Mouse (Mus musculus): ENCODE results near the gene 2410131K14Rik. TPM values are rescaled to one million over a fixed set of nuclear protein-coding genes. Genes with fewer than 3 reads are reported as not detected.

Gene 2410131K14Rik
- polyA plus RNA-seq, 1 experiment from 2014 or later, result 7.4 TPM

DNA sequence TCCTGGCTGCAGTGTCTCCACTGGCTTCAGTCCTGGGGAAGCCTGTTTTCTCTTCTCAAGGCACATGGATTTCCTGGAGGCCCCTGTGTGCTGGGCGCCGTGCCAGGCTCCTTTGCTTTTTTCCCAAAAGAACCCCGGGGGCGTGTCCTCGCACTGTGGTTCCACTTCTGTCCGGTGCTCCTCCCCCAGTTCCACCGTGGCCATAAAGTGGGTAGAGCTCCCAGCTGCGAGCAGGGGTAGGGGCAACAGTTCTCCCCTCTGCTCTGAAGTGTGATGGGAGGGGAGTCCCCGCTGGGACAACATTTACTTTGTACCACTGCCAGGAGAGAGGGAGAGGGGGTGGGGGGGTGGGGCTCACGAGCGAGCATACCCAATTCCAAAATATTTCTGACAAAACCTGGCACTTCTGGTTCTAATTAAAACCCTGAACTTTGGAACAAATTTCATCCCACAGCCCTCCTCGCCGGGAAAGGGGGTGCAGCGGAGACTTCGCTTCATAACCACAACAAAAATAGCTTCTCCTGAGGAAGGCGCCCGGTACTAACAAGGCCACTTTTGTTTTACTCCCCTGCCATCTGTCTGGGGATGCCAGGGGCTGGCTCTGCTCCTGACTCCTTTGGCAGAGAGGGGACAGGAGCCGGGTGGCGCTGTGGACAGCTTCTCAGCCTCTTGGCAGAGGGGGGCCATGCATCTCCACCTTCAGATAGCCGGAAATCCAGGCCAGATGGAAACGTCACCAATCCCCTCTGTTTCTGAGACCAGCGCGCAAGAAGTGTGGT lies 49.2 kb downstream of the 2410131K14Rik start:
- H3K4me1 ChIP-seq (ENCODE audit: control insufficient read depth, insufficient read depth, low read length), result peaks cover 26% of the 10 kb centered on the region
- peak; percentile 83 for ATAC-seq (ENCODE audit: insufficient read depth, low FRiP score)

DNA sequence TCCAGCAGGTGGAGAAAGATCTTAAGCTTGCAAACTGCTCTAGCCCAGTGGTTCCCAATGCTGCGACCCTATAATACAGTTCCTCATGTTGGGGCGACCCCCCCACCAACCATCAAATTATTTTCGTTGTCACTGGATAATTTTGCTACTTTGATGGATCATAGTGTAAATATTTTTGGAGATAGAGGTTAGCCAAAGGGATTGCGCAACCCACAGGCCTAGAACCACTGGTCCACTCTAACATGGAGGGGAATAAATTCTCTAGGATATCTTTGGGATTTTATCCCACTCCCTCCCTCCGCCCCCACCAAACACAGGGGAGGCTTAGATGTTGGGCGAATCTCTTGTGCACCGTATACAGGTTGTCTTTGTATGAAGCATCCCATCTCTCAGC lies 49.8 kb downstream of the 2410131K14Rik start:
- H3K9me3 ChIP-seq (replicated peaks; ENCODE audit: control insufficient read depth, low read length), result no peaks in the 10 kb centered on the region
- H3K36me3 ChIP-seq (ENCODE audit: control insufficient read depth, insufficient read depth, low read length), result no peaks in the 10 kb centered on the region
- WGBS, result 72% methylated on average over 7 of the region's 7 CpGs
- no peak overlapping the region for H3K4me3 ChIP-seq (replicated peaks; ENCODE audit: low read length)
- no peaks in the 10 kb centered on the region for H3K27me3 ChIP-seq (ENCODE audit: control insufficient read depth, insufficient read depth, low read length)
- peaks cover 26% of the 10 kb centered on the region for H3K4me1 ChIP-seq (ENCODE audit: control insufficient read depth, insufficient read depth, low read length)
- peak overlapping the region; percentile 60; the same call in 1 of the 2 replicates for H3K9ac ChIP-seq (ENCODE audit: low read length)
- peak overlapping the region; percentile 52 for H3K4me2 ChIP-seq (ENCODE audit: low read depth, low read length)
- H3K27ac ChIP-seq (ENCODE audit: low read length), result peak overlapping the region; percentile 89
- ATAC-seq (ENCODE audit: insufficient read depth, low FRiP score), result no peak

More for the DNA sequence above, 49.2 kb downstream of the 2410131K14Rik start:
- H3K27ac ChIP-seq (ENCODE audit: low read length), result peak overlapping the region; percentile 89
- H3K4me3 ChIP-seq (replicated peaks; ENCODE audit: low read length), result peak overlapping the region; percentile 37
- no peaks in the 10 kb centered on the region for H3K27me3 ChIP-seq (ENCODE audit: control insufficient read depth, insufficient read depth, low read length)
- H3K9me3 ChIP-seq (replicated peaks; ENCODE audit: control insufficient read depth, low read length), result no peaks in the 10 kb centered on the region
- peak overlapping the region; percentile 60 for H3K9ac ChIP-seq (ENCODE audit: low read length)
- H3K4me2 ChIP-seq (ENCODE audit: low read depth, low read length), result peak overlapping the region; percentile 52
- H3K36me3 ChIP-seq (ENCODE audit: control insufficient read depth, insufficient read depth, low read length), result no peaks in the 10 kb centered on the region
- 17% methylated on average over 23 of the region's 23 CpGs for WGBS

DNA sequence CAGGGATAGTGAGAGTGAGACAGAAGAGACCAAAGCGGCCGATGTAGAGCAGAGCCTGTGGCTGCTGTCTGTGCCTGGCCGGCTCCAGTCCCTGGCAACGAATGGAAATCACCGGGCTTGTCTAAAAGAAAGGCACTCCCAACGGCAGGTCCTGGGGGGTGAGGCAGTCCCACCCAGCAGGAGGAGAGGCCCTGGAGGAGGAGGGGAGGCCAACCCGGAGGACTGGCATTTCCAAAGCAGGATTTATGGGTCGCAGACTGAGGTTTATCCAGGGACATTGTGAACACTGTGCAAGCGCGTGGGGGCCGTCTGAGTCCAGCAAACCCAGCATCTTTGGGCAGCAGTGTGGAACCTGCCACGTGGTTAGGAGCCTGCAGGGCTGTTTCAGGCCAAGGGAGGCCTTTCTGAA lies 52.3 kb downstream of the 2410131K14Rik start:
- peak overlapping the region; percentile 41; the same call in 1 of the 2 replicates for H3K9ac ChIP-seq (ENCODE audit: low read length)
- H3K9me3 ChIP-seq (replicated peaks; ENCODE audit: control insufficient read depth, low read length), result no peaks in the 10 kb centered on the region
- H3K4me1 ChIP-seq (ENCODE audit: control insufficient read depth, insufficient read depth, low read length), result peaks cover 23% of the 10 kb centered on the region
- no peak for ATAC-seq (ENCODE audit: insufficient read depth, low FRiP score)
- WGBS, result 23% methylated on average over 12 of the region's 12 CpGs
- no peaks in the 10 kb centered on the region for H3K36me3 ChIP-seq (ENCODE audit: control insufficient read depth, insufficient read depth, low read length)
- no peak overlapping the region for H3K4me2 ChIP-seq (ENCODE audit: low read depth, low read length)
- H3K27me3 ChIP-seq (ENCODE audit: control insufficient read depth, insufficient read depth, low read length), result no peaks in the 10 kb centered on the region
- no peak overlapping the region for H3K4me3 ChIP-seq (replicated peaks; ENCODE audit: low read length)
- peak overlapping the region; percentile 43; the same call in 1 of the 2 replicates for H3K27ac ChIP-seq (ENCODE audit: low read length)

DNA sequence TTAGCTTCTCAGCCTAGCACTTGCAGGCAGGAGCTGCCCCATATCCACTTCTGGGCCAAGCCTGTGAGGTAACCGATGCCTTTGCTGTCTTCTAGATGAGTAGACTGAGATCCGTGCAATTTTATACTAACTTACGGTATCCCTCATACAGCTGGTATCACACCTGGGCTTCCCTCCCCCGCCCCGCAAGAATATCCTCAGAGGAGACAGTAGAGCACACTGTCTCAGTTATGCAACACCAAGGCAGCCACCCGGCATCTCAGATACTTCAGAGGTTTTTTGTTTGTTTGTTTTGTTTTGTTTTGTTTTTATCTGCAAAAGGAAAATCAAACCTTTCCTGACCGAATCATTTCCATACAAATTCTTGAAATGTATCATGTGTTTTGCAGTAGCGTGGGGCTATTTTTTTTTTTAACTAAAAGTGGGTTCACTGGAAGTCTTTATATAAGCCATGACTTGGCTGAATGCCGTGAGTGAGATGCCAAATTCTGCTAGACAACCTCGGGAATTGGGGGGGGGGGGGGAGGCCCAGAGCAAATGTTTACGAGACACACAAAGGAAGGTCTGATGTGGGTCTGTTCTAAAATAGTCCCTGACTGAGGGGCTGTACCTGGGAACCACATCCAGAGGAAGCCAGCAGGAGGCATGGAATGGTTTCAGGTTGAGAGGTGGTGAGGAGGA lies 54.8 kb downstream of the 2410131K14Rik start:
- Histone ChIP-seq H3K9ac (ENCODE audit: low read length) (no peak overlapping the region), H3K4me2 (ENCODE audit: low read depth, low read length) (no peak overlapping the region), H3K4me3 (replicated peaks; ENCODE audit: low read length) (no peak overlapping the region), H3K27ac (ENCODE audit: low read length) (no peak overlapping the region), H3K27me3 (ENCODE audit: control insufficient read depth, insufficient read depth, low read length) (no peaks in the 10 kb centered on the region), H3K4me1 (ENCODE audit: control insufficient read depth, insufficient read depth, low read length) (peaks cover 20% of the 10 kb centered on the region), H3K36me3 (ENCODE audit: control insufficient read depth, insufficient read depth, low read length) (no peaks in the 10 kb centered on the region), H3K9me3 (replicated peaks; ENCODE audit: control insufficient read depth, low read length) (no peaks in the 10 kb centered on the region)
- 62% methylated on average over 11 of the region's 11 CpGs for WGBS
- ATAC-seq (ENCODE audit: insufficient read depth, low FRiP score), result no peak

DNA sequence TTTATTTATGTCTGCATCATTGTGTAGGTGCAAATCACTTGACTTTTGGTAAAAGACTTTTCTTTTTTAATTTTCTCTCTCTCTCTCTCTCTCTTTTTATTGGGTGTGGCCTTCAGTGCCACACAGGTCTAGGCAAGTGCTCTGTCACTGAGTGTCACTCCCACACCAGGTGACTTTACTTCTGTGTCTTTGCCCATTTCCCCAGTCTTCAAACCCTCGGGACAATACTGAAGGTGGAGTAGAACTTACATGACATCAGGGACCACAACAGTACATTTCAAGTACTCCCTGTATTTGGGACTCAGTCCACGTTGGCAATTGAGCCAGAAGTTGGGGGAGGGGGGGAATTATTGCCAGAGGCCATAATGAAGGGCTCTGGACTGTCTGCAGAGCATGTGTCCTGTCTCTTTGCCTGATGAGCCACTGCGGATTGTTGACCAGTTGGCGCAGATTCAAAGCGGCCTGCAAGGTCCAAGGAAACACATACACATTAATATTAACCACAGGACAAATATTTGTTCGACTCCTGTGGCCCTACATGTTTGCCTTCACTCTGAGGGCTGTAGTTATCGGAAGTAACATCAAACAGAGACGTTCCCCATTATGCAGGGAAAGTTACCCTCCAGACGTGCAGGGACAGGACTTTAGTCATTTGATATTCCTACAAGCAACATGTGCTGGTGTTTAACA lies 57.6 kb downstream of the 2410131K14Rik start:
- Histone ChIP-seq H3K9me3 (replicated peaks; ENCODE audit: control insufficient read depth, low read length) (no peaks in the 10 kb centered on the region), H3K27me3 (ENCODE audit: control insufficient read depth, insufficient read depth, low read length) (no peaks in the 10 kb centered on the region), H3K9ac (ENCODE audit: low read length) (no peak overlapping the region), H3K4me2 (ENCODE audit: low read depth, low read length) (peak overlapping the region; percentile 23; the same call in 1 of the 2 replicates), H3K4me3 (replicated peaks; ENCODE audit: low read length) (no peak overlapping the region), H3K27ac (ENCODE audit: low read length) (peak overlapping the region; percentile 58), H3K4me1 (ENCODE audit: control insufficient read depth, insufficient read depth, low read length) (peaks cover 10% of the 10 kb centered on the region; the same call in 1 of the 2 replicates), H3K36me3 (ENCODE audit: control insufficient read depth, insufficient read depth, low read length) (no peaks in the 10 kb centered on the region)
- WGBS, result 30% methylated on average over 9 of the region's 9 CpGs
- peak; percentile 81 for ATAC-seq (ENCODE audit: insufficient read depth, low FRiP score)

DNA sequence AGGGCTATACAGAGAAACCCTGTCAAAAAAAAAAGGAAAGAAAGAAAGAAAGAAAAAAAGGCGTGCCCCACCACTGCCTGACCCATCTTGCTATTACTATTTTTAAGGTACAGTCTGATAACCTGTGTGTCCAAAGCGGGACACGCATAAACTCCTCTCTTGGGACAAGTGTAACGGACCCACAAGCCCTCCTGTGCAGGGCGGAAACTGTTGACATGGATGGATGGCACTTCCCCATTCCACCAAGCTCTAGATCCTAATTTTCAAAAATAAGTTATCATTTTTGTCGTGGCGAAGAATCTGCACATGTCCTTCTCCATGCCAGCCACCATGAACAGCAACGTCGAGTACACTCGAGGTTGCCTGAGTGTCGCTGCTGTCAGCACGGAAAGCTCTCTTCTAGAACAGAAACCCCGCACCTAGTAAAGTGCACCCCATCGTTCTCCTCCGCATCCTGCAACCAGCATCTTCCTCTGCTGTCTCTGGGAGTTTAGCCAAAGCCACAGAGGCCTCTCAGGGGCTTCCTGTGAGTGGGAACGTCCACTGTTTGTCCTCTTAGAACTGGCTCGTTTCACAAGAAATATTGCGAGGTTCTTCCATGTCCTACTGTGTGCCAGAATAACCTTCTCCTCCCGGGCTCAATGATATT lies 60.1 kb downstream of the 2410131K14Rik start:
- Histone ChIP-seq H3K9me3 (replicated peaks; ENCODE audit: control insufficient read depth, low read length) (no peaks in the 10 kb centered on the region), H3K36me3 (ENCODE audit: control insufficient read depth, insufficient read depth, low read length) (no peaks in the 10 kb centered on the region), H3K9ac (ENCODE audit: low read length) (no peak overlapping the region), H3K4me1 (ENCODE audit: control insufficient read depth, insufficient read depth, low read length) (peaks cover 10% of the 10 kb centered on the region; the same call in 1 of the 2 replicates), H3K4me3 (replicated peaks; ENCODE audit: low read length) (no peak overlapping the region), H3K4me2 (ENCODE audit: low read depth, low read length) (no peak overlapping the region), H3K27me3 (ENCODE audit: control insufficient read depth, insufficient read depth, low read length) (no peaks in the 10 kb centered on the region), H3K27ac (ENCODE audit: low read length) (no peak overlapping the region)
- WGBS, result 73% methylated on average over 19 of the region's 19 CpGs
- ATAC-seq (ENCODE audit: insufficient read depth, low FRiP score), result no peak

DNA sequence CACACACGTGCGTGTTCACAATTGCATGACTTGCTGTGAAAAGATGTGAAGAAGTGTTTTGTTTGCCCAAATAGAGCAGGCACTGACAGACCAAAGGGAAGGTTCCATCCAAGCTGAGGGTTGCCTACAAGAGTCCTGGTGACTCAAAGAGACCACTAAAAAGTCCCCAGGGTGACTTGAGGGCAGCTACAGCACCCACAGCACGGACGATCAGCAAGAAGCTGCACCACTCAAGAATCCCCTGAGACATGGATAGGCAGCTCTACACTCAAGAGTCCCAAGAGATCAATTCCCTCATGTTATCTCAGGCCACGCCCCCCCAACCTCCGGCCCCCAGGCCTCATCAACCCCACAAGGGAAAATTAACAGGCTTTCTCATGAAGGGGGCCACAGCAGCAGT lies 65.4 kb downstream of the 2410131K14Rik start:
- no peak for ATAC-seq (ENCODE audit: insufficient read depth, low FRiP score)
- H3K4me3 ChIP-seq (replicated peaks; ENCODE audit: low read length), result no peak overlapping the region
- H3K9ac ChIP-seq (ENCODE audit: low read length), result no peak overlapping the region
- no peaks in the 10 kb centered on the region for H3K4me1 ChIP-seq (ENCODE audit: control insufficient read depth, insufficient read depth, low read length)
- no peaks in the 10 kb centered on the region for H3K36me3 ChIP-seq (ENCODE audit: control insufficient read depth, insufficient read depth, low read length)
- 75% methylated on average over 6 of the region's 6 CpGs for WGBS
- H3K9me3 ChIP-seq (replicated peaks; ENCODE audit: control insufficient read depth, low read length), result no peaks in the 10 kb centered on the region
- no peak overlapping the region for H3K4me2 ChIP-seq (ENCODE audit: low read depth, low read length)
- H3K27ac ChIP-seq (ENCODE audit: low read length), result no peak overlapping the region
- no peaks in the 10 kb centered on the region; the same call in 1 of the 2 replicates for H3K27me3 ChIP-seq (ENCODE audit: control insufficient read depth, insufficient read depth, low read length)

DNA sequence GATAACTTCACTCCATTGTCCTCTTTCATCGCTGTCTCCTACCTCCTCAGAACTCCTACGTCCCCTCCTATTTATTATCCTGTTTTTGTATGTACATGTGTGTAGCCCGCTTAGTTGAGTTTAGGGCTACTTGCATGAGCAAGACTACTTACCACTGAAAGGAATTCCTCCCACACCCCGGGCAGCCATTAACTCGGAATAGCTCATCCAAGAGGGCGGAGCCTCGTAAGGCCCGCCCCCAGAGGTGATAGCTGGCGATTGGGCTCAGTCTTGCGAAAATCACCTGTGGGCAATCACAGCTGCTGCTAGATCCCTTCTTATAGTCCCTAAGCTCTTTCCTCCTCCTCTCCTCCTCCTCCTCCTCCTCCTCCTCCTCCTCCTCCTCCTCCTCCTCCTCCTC lies 66.2 kb downstream of the 2410131K14Rik start:
- WGBS, result 46% methylated on average over 10 of the region's 10 CpGs
- Histone ChIP-seq H3K36me3 (ENCODE audit: control insufficient read depth, insufficient read depth, low read length) (no peaks in the 10 kb centered on the region), H3K4me1 (ENCODE audit: control insufficient read depth, insufficient read depth, low read length) (no peaks in the 10 kb centered on the region), H3K27me3 (ENCODE audit: control insufficient read depth, insufficient read depth, low read length) (no peaks in the 10 kb centered on the region; the same call in 1 of the 2 replicates), H3K4me3 (replicated peaks; ENCODE audit: low read length) (no peak overlapping the region), H3K27ac (ENCODE audit: low read length) (no peak overlapping the region), H3K4me2 (ENCODE audit: low read depth, low read length) (no peak overlapping the region), H3K9me3 (replicated peaks; ENCODE audit: control insufficient read depth, low read length) (no peaks in the 10 kb centered on the region), H3K9ac (ENCODE audit: low read length) (no peak overlapping the region)
- ATAC-seq (ENCODE audit: insufficient read depth, low FRiP score), result no peak

All from stomach, embryonic 16.5 days (tissue).